Mouse (Mus musculus) cerebellum, adult 2 months (tissue): ENCODE measurements around the gene Chchd6. TPM values are rescaled to one million over a fixed set of nuclear protein-coding genes. Genes with fewer than 3 reads are reported as not detected.

Source experiments
- DNase-seq, 2 experiments: peaks; one replicate each; pipeline ENCODE4 v3.0.0; 2021
- H3K27ac ChIP-seq: fragments of 200-500 bp; 2 replicates; pipeline ENCODE4 v1.5.1; 2012; ENCODE audit warnings: low read length, control low read depth, inconsistent platforms; ENCODE audit not compliant: insufficient read depth
- H3K27me3 ChIP-seq: fragments of 200-500 bp; 2 replicates; pipeline ENCODE4 v1.6.1; 2012; ENCODE audit warnings: inconsistent platforms, mild to moderate bottlenecking, low read length, moderate library complexity; ENCODE audit not compliant: control insufficient read depth, insufficient read depth
- H3K4me1 ChIP-seq: fragments of 200-500 bp; 2 replicates; pipeline ENCODE4 v1.6.1; 2011; ENCODE audit warnings: low read length; ENCODE audit not compliant: control insufficient read depth, insufficient read depth
- H3K4me3 ChIP-seq: fragments of 200-500 bp; replicated peaks from 2 replicates; pipeline ENCODE3; 2011; ENCODE audit warnings: mild to moderate bottlenecking, low read depth, low read length, control low read depth; ENCODE audit not compliant: insufficient read depth
- CTCF ChIP-seq: fragments of 200-500 bp; IDR thresholded peaks from 2 replicates; pipeline ENCODE4 v1.5.1; 2011; ENCODE audit warnings: low read depth, mild to moderate bottlenecking, control low read depth, low read length, moderate library complexity, borderline replicate concordance; ENCODE audit not compliant: insufficient read depth
- POLR2A ChIP-seq: fragments of 200-500 bp; IDR thresholded peaks from 2 replicates; pipeline ENCODE4 v1.6.1; 2011; ENCODE audit warnings: low read length, control low read depth, borderline replicate concordance; ENCODE audit not compliant: insufficient read depth
- WGBS: fragments of 180-500 bp; shearing (Covaris S2); methylation state at CpG from one replicate; pipeline ENCODE4 v1.1.7; 2018; 5-methylcytosine and 5-hydroxymethylcytosine counted together
- polyA plus RNA-seq: library from polyadenylated mRNA; depleted of rRNA; stranded (reverse); fragments of >200 nt; gene quantifications from 2 replicates; pipeline ENCODE4 v1.2.3, GENCODE M21; 2012

Chchd6 gene
- polyA plus RNA-seq, 1 experiment = 104 TPM

DNA sequence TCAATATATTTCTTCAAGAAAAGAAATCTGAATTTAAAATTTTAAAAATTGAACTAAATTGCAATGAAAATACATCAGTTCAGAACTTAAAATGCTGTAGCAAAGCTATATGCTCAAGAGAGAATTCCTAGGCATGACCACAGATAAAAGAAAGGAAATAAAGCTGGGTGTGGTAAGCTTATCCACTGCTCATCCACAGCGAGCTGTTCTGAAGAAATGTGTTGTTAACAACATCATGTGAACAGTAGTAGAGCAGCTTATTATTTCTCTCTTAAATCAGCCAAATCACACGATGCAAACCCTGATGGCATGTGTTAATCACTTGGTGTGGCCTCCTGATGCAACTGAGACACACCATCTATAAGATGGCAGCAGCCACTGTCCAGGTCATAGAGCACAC lies 180.4 kb downstream of the Chchd6 start:
- WGBS = 93% methylated on average over 2 of the region's 2 CpGs
- TF ChIP-seq CTCF = no peak
- Histone ChIP-seq H3K4me1 (peaks cover 20% of the 10 kb centered on the region), H3K27ac (no peak overlapping the region), H3K4me3 (no peak overlapping the region), H3K27me3 (no peaks in the 10 kb centered on the region)
- no peak for DNase-seq

GRCm38 (mm10) chr6:89414126-89414525 lies 181.3 kb downstream of the Chchd6 start:
- Histone ChIP-seq H3K4me1 (peaks cover 12% of the 10 kb centered on the region), H3K4me3 (no peak overlapping the region), H3K27ac (no peak overlapping the region), H3K27me3 (no peaks in the 10 kb centered on the region)
- DNase-seq = no peak
- 84% methylated on average over 4 of the region's 4 CpGs for WGBS
- TF ChIP-seq POLR2A (no peak), CTCF (no peak)

DNA sequence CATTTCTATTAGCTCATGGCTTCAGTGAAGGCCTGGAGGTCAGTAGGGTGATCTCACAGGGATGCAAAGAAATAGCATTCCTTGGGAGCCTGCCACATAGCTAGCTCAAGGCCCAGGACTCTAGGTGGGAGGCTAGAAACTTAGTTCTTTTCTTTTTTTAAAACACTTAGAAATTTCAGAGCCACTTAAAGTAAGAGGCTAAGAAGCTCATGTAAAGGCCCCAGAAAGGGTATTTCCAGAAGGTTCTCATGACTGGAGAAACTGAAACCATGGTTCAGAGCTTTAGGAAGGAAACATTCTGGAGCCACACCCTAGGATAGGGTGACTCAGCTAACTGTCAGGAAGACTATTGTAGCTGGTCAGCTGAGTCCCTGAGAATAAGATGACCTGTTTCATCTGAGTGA lies 182.0 kb downstream of the Chchd6 start:
- H3K4me1 ChIP-seq = peaks cover 10% of the 10 kb centered on the region
- H3K4me3 ChIP-seq = no peak overlapping the region
- no peak for DNase-seq
- no peak overlapping the region for H3K27ac ChIP-seq
- no peak for TF ChIP-seq CTCF
- TF ChIP-seq POLR2A = no peak
- no peaks in the 10 kb centered on the region for H3K27me3 ChIP-seq

DNA sequence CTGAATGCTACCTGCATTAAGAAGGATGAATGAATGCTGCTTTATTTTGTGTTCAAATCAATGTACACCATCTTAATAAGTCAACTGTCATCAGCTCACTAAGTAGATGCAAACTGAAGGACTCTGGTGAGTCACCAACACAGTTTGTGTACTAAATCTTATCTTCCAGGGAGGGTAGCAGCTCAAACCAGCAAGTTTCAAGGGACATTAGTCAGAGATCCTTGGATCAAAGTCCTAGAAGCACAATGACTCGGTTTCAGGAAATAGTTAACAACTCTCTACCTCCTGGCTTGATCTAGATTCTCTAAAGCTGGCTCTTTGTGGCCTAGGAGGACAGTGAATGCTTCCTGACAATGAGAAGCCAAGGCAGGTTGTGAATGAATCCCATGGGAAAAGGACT lies 182.9 kb downstream of the Chchd6 start:
- Histone ChIP-seq H3K27ac (no peak overlapping the region), H3K4me1 (peaks cover 11% of the 10 kb centered on the region)
- 85% methylated on average over 1 of the region's 1 CpGs for WGBS

GRCm38 (mm10) chr6:89409041-89409440 lies 186.4 kb downstream of the Chchd6 start:
- no peak for TF ChIP-seq POLR2A
- no peak for TF ChIP-seq CTCF
- no peak overlapping the region for H3K4me3 ChIP-seq
- DNase-seq = peak; percentile 33
- no peaks in the 10 kb centered on the region for H3K27me3 ChIP-seq
- peaks cover 30% of the 10 kb centered on the region for H3K4me1 ChIP-seq
- WGBS = 100% methylated on average over 1 of the region's 1 CpGs
- no peak overlapping the region for H3K27ac ChIP-seq

More for the DNA sequence above, 182.9 kb downstream of the Chchd6 start:
- DNase-seq = no peak
- no peak overlapping the region for H3K4me3 ChIP-seq
- TF ChIP-seq POLR2A (no peak), CTCF (no peak)
- no peaks in the 10 kb centered on the region for H3K27me3 ChIP-seq

DNA sequence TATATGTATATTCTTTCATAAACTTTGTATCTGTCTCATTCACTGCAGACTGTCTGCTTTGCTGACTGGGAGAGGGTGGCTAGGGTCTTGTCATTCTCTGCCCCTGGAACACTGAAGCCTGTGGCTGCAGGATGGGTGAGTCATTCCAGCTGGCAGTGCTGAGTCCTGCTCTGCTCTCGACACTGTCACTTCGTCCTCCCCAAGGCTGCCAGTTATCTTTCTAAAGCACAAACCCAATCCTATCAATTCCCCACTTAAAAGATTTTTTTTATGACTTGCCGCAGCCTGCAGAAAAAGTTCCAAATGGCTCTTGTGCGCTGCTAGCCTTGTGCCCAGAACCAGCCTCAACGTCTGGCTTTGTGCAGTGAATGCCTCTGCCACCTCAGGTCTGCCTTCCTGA lies 187.2 kb downstream of the Chchd6 start:
- Histone ChIP-seq H3K4me3 (no peak overlapping the region), H3K27ac (no peak overlapping the region), H3K4me1 (peaks cover 30% of the 10 kb centered on the region), H3K27me3 (no peaks in the 10 kb centered on the region)
- TF ChIP-seq POLR2A (no peak), CTCF (no peak)
- peak in 1 of 2 experiments; percentile 34 for DNase-seq
- 60% methylated on average over 5 of the region's 5 CpGs for WGBS

DNA sequence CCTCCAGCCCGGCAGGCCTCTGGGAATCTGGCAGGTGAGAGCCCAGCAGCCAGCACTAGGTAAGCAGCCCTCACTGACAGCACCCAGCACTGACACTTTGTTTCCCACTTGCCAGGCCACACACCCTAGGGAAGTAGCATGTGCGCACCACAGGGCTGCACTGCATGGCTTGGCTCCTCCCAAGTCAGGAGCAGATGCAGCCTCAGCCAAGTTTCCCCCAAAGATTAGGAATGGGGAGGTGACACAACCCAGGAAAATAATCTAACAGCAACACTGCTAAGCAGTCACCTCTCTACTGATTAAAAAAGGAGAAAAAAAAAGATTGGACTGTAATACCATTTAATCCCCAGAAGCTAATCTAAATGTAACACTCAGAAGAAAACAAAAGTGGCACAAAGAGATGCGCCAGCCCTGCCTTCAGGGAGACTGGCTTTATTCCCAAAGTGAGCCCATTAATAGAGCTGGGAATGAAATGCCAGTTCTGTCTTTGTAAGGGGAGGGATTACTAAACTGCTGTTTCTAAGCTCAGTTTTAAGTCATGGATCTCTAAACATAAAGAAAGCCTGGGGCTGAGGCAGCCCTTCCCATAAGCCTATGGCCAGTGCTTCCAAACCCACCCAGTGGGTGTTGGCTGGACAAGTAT lies 188.1 kb downstream of the Chchd6 start:
- TF ChIP-seq POLR2A = no peak
- TF ChIP-seq CTCF = no peak
- Histone ChIP-seq H3K4me1 (peaks cover 30% of the 10 kb centered on the region), H3K27me3 (no peaks in the 10 kb centered on the region), H3K27ac (no peak overlapping the region), H3K4me3 (no peak overlapping the region)
- WGBS = 34% methylated on average over 3 of the region's 3 CpGs
- DNase-seq = no peak

- 70% methylated on average over 2 of the region's 2 CpGs for WGBS
Observed at GRCm38 (mm10) chr6:89404964-89405363, 190.5 kb downstream of the Chchd6 start.

More at GRCm38 (mm10) chr6:89404964-89405363, 190.5 kb downstream of the Chchd6 start:
- H3K27ac ChIP-seq = no peak overlapping the region
- no peaks in the 10 kb centered on the region for H3K27me3 ChIP-seq
- no peak for DNase-seq
- peaks cover 30% of the 10 kb centered on the region for H3K4me1 ChIP-seq
- no peak overlapping the region for H3K4me3 ChIP-seq
- TF ChIP-seq CTCF (no peak), POLR2A (no peak)
